Mouse (Mus musculus) heart, postnatal 0 days (tissue): ENCODE results near the gene Fam3c.

Experiments
- CTCF ChIP-seq: IDR thresholded peaks from 2 replicates; pipeline ENCODE4 v1.5.1; 2016; ENCODE audit warnings: antibody characterized with exemption, control low read depth, low read depth
- EP300 ChIP-seq: IDR thresholded peaks from 2 replicates; pipeline ENCODE4 v1.6.1; 2016; ENCODE audit warnings: antibody characterized with exemption, low read depth

GRCm38 (mm10) chr6:22293922-22294321, 62.1 kb downstream of the Fam3c start:
- TF ChIP-seq CTCF: no peak
- no peak for TF ChIP-seq EP300
